Mouse (Mus musculus): ENCODE measurements at regions not wholly inside any gene's neighbourhood (a gene's known extent, or its start where the extent isn't known, plus 50 kb on each side); places are given as distances from the start of the nearest gene placed in this dataset.
A peak's percentile ranks its signal among the peaks of the same experiment; 100 is the strongest.

GRCm38 (mm10) chr10:121150668-121151067 is 116.9 kb downstream of the Wif1 start:
- no peak for DNase-seq

GRCm38 (mm10) chr10:121153625-121154024 is 119.9 kb downstream of the Wif1 start:
- no peak for DNase-seq

- no peak for DNase-seq
Observed at GRCm38 (mm10) chr10:121160499-121160898, 126.7 kb downstream of the Wif1 start.

GRCm38 (mm10) chr10:121161201-121161600 is 127.4 kb downstream of the Wif1 start:
- DNase-seq: peak; percentile 82 to 88

GRCm38 (mm10) chr10:121174022-121174421 is 140.3 kb downstream of the Wif1 start:
- DNase-seq: no peak

GRCm38 (mm10) chr10:121189139-121189538 is 155.4 kb downstream of the Wif1 start:
- no peak for DNase-seq

GRCm38 (mm10) chr10:121199236-121199635 is 151.8 kb downstream of the Tbc1d30 start:
- DNase-seq: no peak

- DNase-seq: peak; percentile 13 to 21
Observed at GRCm38 (mm10) chr10:121202531-121202930, 148.5 kb downstream of the Tbc1d30 start.

- no peak for DNase-seq
Observed at GRCm38 (mm10) chr10:121205551-121205950, 145.5 kb downstream of the Tbc1d30 start.

- peak; percentile 96 to 98 for DNase-seq
Observed at GRCm38 (mm10) chr10:121206002-121206742, 144.9 kb downstream of the Tbc1d30 start.

- DNase-seq: no peak
Observed at GRCm38 (mm10) chr10:121206743-121207039, 144.4 kb downstream of the Tbc1d30 start.

Measured in cerebellum, postnatal 10 days (tissue).